Mouse (Mus musculus) layer of hippocampus, adult 8-10 months (tissue): ENCODE measurements at regions not wholly inside any gene's neighbourhood (a gene's known extent, or its start where the extent isn't known, plus 50 kb on each side); places are given as distances from the start of the nearest gene placed in this dataset.
"Not testable (repeated sequence)": the region's sequence is repeated elsewhere in the genome, so short reads cannot be mapped to it uniquely, and the experiment has no call there.

Experiments used
- DNase-seq, 2 experiments: peaks; one replicate each; pipeline ENCODE4 v3.0.0; 2022; ENCODE audit warnings: low spot score in 2 of 2

DNA sequence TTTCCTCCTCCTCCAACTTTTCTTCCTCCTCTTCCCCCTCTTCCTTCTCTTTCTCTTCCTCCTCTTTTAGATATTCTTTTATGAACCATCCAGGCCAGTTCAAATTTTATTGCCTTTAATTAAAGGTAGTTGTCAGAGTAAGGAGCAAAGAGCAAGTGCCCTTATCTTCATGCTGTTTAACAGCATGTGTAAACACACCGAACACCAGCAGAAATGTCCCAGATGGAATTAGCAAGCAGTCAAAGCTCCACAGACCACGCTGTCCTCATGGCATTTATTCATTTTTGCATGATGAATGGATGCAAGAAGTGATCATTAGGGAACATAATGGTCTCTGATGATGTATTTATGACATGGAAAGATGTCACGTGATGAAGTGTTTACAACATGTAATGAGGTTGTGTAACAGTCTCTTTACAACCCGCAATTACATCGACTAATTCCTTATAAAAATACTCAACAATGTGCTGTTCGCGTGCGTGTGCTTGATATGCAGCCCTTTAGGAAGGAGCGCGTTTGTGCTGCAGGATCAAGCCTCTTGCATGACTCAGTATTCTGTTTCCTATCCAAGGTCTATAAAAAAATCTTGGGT, 187.0 kb downstream of the Bmp2 start:
- no peak for DNase-seq

DNA sequence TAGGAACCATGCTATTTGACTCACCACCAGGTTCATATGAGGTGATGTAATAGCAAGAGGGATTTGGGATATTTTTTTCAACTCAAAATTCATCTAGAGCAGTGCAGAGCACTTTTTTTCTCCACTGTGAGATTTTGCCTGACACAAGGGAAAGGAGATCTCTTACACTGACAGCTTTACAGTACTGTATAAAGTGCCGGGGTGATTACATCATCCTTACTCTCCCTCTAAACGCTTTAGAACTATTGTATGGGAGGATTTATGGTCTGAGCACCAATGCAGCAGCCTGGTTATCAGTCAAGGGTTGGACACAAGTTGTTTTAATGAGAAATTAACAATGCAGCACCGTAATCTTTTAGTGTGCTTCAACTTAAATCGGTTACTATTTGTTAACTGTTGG, 196.5 kb downstream of the Bmp2 start:
- DNase-seq, result no peak

DNA sequence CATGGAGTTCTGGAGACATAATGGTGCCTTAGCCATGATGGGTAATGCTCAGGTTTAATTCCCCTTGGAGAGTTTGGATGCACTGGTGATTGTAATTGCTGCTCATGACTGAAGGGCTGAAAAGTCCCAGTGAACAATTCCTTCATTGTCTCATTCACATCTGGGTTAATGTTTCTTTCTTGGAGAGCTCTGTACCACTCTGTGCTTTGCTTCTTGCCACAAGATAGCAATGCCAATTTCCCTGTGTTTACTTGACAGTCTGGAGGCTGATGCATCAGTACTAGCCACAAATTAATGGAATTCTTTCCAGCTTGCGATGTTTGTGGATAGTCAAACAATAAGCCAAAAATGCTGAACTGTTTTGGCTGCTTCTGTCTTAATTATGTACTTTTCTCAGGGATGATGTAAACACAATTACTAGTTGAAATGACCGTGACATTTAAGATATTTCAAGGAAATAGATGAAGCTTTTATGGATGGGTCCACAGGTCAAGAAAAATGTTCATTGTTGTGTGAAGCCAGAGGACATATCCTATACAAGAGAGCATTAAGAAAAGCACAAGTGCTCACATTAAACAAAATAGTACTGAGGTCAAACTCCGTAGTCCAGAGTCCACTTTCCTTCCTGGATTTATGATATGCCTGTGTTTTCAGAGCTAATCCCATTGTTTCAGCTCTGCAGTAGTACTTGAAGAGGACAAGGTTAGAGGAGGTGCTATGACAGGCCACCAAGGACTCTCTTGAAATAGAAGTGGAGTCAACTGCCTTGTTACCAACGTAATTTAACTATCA, 198.1 kb downstream of the Bmp2 start:
- peak in 1 of 2 experiments; percentile 4 for DNase-seq

DNA sequence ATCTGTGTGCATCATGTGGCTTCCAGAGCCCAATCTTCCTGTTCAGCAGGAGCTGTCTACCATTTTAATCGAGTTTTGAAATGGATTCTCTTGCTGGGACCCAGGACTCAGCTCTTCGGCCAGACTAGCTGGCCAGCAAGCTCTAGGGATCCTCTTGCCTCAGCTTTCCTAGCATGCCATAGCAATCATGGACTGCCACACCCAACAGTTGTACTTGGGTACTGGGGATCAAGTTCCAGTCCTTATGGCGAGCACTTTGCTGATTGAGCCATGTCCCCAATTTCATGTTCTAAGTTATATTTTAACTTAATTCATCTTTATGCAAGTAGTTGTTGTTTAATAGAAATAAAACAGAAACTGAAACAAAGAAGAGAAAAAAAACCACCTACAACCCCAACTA, 202.1 kb downstream of the Bmp2 start:
- DNase-seq, result no peak

DNA sequence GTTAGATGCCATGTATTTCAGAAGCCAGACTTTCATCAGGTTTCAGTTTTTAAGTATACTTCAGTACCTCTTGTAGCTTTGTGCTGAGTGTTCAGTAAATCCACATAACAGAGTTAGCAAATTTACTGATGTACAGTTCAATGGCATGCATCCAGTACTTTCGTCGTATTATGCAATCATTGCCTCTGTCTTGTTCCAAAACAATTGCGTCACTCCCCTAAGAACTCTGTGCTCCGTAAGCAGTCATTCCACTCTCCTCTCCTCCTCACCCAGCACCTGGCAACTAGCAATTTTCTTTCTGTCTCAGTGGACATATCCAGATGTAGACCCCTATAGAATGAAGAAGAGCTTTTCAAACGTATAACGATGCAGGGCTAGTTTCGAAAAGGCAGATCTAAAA, 209.5 kb downstream of the Bmp2 start:
- DNase-seq, result no peak

DNA sequence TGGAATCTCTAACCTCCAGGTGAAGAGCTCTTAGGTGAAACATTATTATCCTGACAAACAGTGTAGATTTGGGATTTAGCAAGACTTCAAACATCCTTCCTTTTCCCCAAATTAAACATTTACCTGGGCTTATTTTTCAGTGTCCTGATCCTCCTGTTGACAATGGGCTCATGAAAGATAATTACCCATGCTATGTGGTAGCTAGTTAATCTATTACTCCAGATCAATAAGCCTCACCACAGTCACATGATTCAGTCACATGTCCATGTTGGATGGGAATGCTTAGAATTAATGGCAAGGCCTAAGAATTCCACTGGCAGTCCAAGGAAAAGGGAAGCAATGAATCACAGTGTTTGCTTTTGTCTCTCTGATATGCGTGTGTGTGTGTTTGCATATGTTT, 216.6 kb downstream of the Bmp2 start:
- DNase-seq, result no peak

DNA sequence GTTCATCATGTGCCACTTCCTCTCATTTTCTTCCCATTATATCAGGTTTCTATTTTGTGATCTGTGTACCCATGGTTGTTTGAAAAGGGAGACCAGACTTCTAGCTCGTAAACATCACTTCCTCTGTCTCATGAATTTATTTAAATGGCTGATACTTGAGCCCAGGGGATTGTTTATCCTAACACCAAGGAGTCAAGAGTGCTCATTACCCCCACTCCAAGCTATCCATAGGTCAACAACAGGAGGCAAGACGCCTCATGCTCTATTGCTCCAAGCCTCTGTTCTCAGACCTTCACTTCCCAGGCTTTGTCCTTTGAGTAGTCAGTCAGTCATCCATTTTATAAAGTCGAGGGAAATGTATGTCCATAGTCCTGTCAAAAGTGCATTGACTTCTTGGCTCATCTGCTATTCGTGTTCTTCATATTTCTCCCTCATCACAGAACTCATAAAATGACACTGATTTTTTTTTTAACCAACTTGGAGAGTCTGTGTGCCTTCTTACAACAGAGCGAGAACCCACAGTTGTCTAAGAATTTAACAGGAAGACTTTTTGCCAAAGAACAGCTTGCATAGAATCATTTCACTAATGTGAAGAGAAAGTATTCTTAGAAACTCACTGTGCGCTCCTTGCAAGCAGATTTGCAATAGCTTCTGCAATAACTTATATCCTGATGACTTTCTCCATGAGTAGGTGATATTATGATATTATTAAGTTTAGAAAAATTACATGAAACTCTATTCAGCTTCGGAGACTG, 231.8 kb downstream of the Bmp2 start:
- DNase-seq, result no peak

DNA sequence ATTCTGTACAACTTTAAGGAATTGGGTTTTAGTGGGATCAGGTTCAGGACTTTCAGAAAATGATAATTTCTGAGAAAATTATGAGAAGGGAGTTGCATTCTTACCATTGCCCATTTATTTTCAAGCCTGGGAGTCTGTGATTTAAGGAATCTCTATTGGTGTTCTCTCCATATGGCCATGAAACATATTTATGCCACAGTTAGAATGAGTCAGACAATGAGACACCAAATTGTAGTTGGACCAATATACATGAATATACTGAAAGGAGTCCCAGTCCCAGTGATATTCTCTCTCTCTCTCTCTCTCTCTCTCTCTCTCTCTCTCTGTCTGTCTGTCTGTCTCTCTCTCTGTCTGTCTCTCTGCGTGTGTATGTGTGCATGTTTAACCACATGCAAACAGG, 239.1 kb downstream of the Bmp2 start:
- no peak for DNase-seq

DNA sequence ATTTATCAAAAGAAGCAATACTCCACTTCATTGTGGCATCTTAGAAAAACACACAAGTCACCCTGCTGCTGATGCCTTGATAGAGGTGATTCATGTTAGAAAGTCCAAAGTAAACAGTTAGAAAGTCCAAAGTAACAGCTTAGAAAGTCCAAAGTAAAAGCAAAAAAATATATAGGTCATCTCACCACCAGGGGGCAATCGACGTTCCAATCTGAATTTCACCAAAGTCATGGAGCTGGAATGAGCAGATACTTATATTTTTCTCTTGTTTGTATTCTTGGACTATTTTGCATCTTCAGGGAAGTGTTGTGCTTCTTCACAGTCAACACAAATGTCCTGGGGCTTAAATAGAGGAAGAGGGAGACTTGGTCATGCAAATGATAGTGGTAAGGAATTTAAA, 241.3 kb downstream of the Bmp2 start:
- peak in 1 of 2 experiments; percentile 19 for DNase-seq

DNA sequence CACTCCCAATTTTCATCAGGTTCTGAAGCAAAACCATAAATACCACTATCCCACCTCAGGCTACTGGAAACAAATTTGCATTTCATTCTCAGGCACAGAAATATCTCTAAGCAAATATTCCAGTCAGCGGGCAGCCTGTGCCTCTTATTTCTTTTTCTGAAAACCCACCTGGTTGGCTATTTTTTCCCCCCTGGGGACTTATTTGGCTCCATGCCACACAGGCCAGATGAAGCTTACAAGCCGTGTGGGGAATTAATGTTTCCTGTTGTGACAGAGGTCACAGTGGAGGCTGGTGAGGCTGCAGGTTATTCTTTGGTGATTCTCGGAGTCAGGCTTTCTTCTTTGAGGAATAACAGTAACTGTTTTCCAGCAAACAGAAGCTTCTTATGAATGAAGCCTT, 250.7 kb downstream of the Bmp2 start:
- no peak for DNase-seq

DNA sequence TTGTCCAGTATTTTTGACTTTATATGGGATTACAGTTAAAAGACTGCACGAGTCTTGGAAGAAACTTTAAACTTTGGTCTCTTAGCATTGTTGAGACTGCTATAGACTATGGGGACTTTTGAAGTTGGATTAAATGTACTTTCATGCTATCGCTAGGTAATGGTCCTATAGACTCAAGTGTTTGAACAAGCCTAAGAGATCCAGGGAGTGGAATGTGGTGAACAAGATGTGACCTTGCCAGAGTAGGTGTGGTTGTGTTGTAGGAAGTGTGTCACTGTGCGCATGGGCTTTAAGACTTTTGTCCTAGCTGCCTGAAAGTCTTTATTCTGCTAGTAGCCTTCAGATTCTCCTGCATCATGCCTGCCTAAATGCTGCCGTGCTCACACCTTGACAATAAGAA, 269.5 kb downstream of the Bmp2 start:
- DNase-seq, result no peak

DNA sequence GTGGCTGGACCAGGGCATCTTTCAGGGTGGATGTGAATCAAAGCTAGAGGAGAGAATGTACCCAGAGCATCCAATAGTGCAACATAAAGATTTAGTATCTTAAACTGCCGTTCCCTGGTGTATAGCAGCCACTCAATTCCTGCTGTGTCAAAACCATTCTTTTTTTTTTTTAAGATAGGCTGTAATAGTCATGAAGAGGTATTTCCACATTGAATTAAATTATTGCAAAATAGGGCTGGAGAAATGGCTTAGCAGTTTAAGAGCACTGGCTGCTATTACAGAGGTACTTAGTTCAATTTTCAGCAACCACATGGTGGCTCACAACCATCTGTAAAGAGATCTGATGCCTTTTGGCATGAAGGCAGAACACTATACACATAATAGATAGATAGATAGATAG, 277.4 kb downstream of the Bmp2 start:
- DNase-seq, result no peak

DNA sequence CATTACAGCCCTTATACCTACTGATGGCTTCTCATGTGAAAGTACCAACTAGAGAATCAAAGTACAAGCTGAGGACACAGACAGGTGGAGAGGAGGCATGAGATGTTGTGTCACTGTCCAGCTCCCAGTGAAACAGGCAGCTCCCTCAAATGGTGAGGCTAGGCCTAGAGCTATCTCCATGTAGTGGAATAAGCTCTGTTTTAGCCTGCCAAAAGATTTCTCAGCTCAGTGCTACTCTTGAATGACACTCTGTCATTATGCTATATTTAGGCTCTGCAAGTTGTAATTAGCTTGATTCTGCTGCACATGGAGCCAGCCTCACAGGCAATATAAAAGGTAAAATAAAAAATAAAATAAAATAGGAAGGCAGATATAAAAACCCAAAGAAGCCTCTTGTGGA, 298.5 kb downstream of the Bmp2 start:
- DNase-seq, result no peak

DNA sequence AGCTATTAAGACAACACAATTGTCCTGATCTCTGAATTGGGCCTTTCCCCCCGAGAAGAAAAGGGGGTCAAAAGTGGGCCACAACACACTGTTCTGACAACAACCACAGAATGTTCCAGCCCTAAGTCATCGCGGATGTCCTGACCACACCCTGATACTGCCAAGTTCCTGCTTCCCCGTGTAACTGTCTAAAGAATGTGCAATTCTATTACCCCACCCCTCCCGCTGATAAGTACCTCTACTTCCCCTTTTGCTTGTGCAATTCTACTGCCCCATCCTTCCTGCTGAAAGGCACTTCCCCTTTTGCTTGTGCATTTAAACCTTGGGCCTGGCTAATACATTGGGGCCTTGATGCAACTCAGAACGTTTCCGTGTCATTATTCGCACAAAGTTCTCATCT, 323.0 kb downstream of the Bmp2 start:
- DNase-seq, result not testable (repeated sequence)

DNA sequence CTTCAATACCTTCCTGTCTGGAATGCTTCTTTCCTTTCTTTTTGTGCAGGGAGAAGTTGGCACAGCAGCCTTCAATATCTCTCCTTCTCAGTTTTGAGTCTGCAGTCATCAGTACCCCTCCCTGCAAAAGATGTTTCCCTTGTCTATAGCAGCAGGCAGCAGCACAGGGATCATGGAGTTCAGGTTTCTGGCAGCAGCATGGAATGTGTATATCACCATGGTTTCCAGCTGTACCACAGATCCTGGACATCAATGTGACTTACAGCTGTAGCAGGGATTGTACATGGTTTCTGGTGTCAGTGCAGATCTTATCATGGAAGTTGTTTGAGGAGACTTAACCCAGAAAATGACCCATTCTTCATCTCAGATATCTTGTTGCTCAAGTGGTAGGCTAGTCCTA, 331.7 kb downstream of the Bmp2 start:
- no peak for DNase-seq

DNA sequence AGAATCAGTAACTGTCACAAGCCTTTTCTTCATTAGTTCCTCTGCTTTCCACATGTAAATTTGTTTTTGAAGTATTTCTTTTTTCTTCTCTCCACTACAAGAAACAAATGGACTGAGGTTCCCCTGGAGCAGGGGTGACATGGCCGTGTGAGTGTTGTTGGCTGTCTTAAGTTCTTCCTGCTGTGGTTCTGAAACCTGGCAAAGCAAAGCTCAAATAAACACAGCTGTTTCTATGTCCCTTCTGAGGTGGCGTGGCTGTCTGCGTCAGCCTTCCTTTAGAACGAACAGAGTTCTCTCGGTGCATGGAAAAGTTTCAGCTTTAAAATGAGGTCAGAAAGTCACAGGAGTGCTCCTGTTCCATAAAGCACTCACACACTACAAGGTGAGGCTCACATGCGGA, 354.3 kb downstream of the Bmp2 start:
- DNase-seq, result no peak
